Mouse (Mus musculus): ENCODE results near the gene Rpe. TPM values are rescaled to one million over a fixed set of nuclear protein-coding genes. Genes with fewer than 3 reads are reported as not detected.

Gene Rpe
- polyA plus RNA-seq (2014; fragmentation: Illumina TruSeq; extraction: RNeasy Lipid Tissue Mini Kit (QIAGEN cat#74804); ENCODE audit: low read depth, low replicate concordance) = 118 TPM

GRCm38 (mm10) chr1:66700693-66701575 lies at the start of gene Rpe:
TSS of gene Rpe (plus strand) at chr1:66700831.

Other genes starting within 250 kb of the Rpe start
- gene Unc80, start 232.5 kb upstream of the Rpe start, polyA plus RNA-seq (2014; fragmentation: Illumina TruSeq; extraction: RNeasy Lipid Tissue Mini Kit (QIAGEN cat#74804); ENCODE audit: low read depth, low replicate concordance) = 3.3 TPM
- 46.4 TPM for gene Kansl1l, start 116.7 kb downstream of the Rpe start, polyA plus RNA-seq (2014; fragmentation: Illumina TruSeq; extraction: RNeasy Lipid Tissue Mini Kit (QIAGEN cat#74804); ENCODE audit: low read depth, low replicate concordance)
- 264 TPM for gene Acadl, start 162.4 kb downstream of the Rpe start, polyA plus RNA-seq (2014; fragmentation: Illumina TruSeq; extraction: RNeasy Lipid Tissue Mini Kit (QIAGEN cat#74804); ENCODE audit: low read depth, low replicate concordance)
- gene Myl1, start 244.6 kb downstream of the Rpe start, polyA plus RNA-seq (2014; fragmentation: Illumina TruSeq; extraction: RNeasy Lipid Tissue Mini Kit (QIAGEN cat#74804); ENCODE audit: low read depth, low replicate concordance) = 2.2 TPM

Measured in sigmoid colon, adult 10 weeks (tissue).